Mouse (Mus musculus): ENCODE data around the gene Coa5.

Coa5 gene

DNA sequence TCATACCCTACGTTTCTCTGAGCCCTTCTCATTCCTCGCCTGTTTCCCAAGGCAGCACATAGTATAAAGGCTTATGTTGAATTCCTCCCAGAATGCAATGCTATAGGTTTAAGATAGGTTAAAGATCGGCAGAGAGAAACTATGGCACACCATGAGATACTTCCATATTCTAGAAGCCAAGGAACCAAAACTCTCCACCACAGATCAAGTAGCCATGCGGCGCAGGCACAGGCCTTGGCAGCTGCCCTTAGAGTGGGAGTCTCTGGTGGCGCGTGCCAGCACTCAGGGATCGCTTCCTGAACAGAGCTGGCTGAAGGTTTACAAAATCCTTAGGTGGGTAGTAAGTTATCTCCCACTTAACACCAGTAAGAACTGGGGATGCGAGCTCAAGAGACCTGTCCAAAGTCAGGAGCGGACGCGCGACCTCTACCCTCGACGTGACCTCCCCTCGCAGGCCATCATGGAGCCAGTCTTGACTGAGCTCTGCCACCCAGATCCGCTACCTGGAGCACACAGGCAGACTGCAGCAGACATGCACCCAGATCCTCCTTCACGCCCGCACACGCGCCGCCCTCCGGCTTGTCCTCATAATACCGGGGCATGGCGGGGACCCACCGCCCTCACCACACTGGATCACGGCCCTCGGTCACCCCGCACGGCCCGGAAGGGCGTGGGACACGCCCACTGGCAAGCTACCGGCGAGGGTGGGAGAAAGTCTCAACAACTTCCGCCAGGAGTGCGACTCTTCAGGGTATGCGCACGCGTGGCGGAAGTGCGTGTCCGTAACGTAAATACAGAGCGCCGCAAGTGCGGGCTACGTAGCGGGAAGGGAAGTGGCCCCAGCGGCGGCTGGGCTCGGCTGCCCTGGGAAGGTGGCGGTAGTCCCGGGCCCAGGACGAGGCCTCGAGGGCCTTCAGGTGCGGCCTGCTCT lies at the start of gene Coa5, which contains the start of gene Unc50:
Gene Coa5, minus strand, starts transcription at position 738 of the 931 bp plus-strand sequence.
Gene Unc50, plus strand, starts transcription at position 774 of the 931 bp plus-strand sequence.
- DNase-seq: peak; percentile 95

DNA sequence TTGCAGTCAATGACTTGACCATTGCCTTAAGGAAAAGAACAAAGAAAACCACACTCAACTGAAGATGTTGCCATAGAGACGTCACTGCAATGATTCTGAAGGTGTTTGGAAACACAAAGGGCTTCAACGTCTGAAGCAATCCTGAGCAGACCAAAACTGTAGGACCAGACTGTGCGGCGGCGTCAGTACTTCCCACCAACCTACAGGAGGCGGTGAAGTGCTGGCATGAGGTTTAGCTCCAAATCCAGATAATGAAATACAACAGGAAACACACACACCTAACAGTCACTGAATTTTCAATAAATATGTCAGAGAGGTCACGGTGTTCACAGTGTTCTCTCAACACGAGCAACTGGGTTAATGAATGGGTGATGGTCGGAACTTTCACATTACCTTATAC lies 49.2 kb upstream of the Coa5 start:
- no peak for DNase-seq

GRCm38 (mm10) chr1:37478416-37478815 lies 48.5 kb upstream of the Coa5 start:
- DNase-seq: no peak

DNA sequence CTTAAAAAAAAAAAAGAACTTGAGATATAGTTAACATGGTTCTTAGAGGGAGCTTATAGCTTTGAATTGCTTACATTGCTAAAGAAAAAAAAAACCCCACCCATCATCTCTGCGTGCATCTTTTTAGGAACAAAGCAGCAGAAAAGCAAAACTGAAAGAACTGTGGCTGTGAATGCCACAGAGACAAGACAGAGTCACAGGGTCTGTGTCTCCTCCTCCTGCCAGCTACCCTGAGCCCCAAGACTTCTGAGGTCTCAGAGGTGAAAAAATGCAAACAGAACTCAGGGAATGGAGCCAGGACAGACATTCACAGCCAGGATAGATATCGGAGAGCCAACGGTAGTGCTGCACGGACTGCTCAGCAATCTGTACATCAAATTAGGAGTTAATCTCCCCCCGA lies 48.0 kb upstream of the Coa5 start:
- no peak for DNase-seq

DNA sequence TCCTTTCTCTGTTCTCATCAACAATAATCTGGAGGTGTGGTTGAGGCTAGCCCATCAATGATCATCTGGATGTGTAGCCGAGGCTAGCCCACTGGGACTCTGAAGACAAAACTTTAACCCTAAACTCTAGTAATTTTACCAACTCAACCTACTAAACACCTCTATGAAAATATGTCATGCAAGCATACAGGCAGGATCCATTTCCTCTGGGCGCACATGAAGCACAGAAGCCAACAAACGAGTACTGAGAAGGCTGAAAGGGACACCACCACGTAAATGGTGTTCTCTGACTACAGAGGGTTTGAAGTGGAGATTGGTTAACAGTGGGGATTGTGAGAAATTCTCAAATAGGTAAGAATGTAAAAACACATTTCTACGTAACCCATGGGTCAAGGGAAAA lies 47.3 kb upstream of the Coa5 start:
- DNase-seq: no peak

GRCm38 (mm10) chr1:37475312-37475711 lies 45.4 kb upstream of the Coa5 start:
- DNase-seq: no peak

- no peak for DNase-seq
Observed at GRCm38 (mm10) chr1:37474634-37475190, 44.8 kb upstream of the Coa5 start.

DNA sequence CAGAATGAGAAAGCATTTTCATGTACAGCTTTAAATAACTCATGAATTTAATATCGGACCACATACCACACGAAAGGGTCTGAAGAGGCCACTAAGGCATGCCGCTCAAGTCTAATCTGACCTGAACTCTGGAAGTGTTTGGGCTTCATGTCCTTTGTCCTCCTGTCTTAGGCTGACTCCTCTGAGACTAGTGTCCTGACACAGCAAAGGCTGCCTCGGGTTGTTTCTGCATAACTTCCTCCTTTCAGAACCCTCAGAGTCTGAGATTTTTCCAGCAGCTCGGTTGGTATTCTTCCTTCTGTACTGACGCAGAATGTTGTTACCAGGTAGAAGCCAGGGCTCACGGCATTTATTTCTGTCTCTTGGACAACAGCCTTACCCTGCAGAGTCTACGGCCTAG lies 44.1 kb upstream of the Coa5 start:
- no peak for DNase-seq

- no peak for DNase-seq
Observed at GRCm38 (mm10) chr1:37473251-37473650, 43.3 kb upstream of the Coa5 start.

DNA sequence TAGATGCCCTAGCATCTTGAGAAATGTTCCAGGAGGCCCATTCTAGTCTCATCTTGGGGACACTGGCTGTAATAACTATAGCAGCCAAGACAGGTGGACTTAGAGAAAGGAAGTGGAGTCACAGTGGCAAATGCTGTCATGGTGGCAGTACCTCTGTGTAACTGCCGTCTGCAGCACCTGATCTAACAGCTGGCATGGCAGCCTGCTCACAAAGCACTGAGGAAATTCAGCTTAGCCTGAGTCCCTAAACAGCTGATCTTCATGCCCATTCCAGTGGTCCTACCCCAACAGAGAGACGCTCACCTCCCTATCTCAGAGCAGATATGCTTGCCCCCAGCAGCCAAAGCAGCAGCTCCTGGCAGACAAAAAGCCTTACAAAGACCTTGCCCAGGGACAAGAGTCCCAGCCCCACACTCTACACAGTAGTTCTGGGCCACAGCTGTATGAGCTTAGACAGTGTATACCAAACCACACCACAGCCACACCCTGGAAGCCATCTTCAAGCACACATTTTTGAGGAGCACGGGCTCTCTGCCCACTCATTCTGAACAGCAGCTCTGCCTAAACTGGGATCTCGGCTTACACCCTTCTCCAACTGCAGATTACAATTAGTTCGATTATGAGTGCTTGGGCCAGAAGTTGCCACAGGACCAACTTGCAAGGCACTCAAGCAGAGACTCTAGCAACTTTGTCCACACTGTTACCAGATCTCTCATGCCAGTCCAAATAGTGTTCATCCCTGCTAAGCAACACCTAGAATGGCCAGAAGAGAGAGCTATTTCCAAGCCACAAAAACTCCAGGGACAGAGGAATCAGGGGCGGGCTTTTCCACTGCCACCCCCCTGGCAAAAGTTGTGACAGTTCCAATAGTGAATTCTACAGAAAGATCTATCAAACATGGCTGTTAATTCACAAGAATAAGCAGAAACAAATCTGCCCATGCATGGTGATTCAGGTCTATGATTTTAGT lies 41.6 kb upstream of the Coa5 start:
- no peak for DNase-seq

GRCm38 (mm10) chr1:37469007-37469406 lies 39.1 kb upstream of the Coa5 start:
- no peak for DNase-seq

- DNase-seq: no peak
Observed at GRCm38 (mm10) chr1:37467806-37468205, 37.9 kb upstream of the Coa5 start.

- no peak for DNase-seq
Observed at GRCm38 (mm10) chr1:37466322-37466995, 36.6 kb upstream of the Coa5 start.

- DNase-seq: no peak
Observed at GRCm38 (mm10) chr1:37464878-37465452, 35.1 kb upstream of the Coa5 start.

- no peak for DNase-seq
Observed at GRCm38 (mm10) chr1:37457546-37457945, 27.6 kb upstream of the Coa5 start.

- DNase-seq: no peak
Observed at GRCm38 (mm10) chr1:37451270-37451669, 21.4 kb upstream of the Coa5 start.

DNA sequence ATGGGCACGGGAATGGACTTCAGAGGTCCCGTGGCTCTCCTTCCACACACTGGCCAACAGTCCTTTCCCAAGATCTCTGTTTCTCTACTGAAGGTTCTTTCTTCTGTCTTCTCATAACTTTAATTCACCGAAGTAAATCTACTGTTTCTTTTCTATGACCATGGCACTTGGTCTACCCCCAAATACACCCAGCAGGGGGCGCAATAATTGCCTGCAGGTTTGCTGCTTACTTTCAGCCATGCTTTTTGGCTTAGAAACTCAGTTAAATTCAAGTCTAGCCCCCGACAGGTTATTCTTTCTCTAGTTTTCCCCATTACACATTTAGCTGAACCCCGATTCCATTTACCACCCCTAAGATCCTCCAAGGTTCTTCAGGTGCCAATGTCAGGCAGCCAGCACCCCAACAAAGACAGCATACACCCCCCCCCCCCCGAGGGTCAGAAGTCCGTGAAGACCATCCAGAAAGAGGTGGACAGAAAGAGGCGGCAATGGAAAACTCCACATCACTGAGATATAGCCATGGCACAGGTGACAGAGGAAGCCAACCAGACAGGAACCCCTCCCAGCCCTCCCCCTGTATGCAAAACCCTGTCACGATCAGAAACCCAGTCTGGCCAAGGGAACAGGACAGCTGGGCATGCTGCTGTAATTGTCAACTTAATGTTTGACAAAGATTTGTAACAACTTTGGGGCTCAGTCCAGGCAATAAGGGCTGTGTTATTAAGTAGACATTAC lies 18.6 kb upstream of the Coa5 start:
- no peak for DNase-seq

- no peak for DNase-seq
Observed at GRCm38 (mm10) chr1:37442848-37443835, 13.2 kb upstream of the Coa5 start.

DNA sequence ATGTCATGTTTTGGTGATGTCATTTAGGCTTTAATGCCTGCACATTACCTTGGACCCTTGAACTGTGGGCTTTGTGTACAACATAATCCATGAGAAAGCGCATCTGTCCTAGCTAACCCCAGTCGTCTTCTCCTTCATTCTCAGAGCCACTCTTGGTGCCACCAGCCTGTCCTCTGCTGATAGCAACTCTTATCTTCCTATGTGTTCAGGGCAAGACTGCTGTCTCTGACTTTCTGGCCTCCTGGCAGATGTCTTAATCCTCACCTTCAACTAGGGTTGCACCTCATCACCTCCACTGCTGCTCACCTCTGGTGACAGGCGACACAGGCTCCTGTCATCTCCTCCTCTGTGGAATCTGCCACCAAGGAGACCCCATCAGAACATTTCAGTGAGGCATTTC lies 6.5 kb upstream of the Coa5 start:
- no peak for DNase-seq

DNA sequence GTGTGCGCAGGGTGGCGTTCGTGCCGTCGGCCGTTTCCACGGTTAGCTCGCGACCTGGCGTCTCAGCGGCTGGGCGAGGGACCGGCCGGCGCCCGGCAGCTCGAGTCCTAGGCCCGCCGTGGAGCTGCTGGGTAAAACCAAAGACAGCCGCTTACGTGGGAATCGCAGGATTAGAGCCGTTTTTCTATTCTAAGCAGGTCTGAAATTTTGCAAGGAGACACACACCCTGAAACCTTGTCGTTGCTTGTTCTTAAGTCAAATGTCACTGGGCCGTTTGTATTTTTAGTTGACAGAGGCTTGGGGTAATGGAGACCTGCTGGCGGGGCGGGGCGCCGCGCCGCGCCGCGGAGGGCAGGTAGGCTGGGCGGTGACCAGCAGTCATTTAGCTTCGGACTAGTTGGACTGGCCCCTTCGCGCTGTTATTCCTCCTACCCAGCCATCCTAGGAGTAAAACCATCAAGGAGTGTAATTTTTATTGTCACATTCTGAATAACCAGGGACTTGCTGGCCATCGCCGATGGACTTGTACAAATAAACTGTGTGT lies 466 bp upstream of the Coa5 start:
- DNase-seq: no peak

Data from cerebellum, adult 11-12 months (tissue).